Mouse (Mus musculus): ENCODE measurements around the gene P2ry12.

Gene P2ry12

DNA sequence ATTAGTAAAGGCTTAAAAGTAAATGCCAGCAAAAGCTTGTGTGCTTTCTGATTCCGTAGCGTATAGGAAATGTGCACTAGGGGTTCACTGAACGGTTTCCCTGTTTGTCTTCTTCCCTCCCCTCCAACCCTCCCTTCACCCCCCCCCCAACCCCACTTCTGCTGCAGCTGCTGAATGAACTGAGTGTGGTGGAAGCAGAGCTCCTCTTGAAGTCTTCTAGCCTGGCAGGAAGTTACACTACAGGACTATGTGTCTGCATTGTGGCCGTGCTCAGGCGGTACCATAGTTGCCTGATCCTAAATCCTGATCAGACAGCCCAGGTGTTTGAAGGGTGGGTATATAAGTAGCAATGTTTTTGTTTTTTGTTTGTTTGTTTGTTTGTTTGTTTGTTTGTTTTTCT, 27.8 kb downstream of the P2ry12 start:
- DNase-seq (ENCODE audit: low read depth, low spot score): no peak

DNA sequence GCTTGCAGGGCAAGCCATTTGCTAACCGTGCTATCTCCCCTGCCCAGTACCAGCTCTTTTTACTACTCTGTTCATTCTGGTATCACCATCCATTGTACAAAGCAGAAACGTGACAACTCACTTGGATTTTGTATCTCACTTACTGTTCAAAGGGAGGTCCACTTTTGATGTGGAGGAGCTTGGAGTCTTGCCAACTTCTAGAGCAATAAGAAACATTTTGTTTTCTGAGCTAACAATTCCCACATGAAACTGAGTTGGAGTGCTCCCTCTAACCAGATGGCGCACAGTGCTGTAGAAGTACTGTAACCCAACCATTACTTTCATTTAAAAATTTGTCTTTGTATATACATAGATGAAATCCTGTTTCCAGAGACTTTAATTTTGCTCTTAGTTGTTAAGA, 31.8 kb downstream of the P2ry12 start:
- no peak for DNase-seq (ENCODE audit: low read depth, low spot score)

DNA sequence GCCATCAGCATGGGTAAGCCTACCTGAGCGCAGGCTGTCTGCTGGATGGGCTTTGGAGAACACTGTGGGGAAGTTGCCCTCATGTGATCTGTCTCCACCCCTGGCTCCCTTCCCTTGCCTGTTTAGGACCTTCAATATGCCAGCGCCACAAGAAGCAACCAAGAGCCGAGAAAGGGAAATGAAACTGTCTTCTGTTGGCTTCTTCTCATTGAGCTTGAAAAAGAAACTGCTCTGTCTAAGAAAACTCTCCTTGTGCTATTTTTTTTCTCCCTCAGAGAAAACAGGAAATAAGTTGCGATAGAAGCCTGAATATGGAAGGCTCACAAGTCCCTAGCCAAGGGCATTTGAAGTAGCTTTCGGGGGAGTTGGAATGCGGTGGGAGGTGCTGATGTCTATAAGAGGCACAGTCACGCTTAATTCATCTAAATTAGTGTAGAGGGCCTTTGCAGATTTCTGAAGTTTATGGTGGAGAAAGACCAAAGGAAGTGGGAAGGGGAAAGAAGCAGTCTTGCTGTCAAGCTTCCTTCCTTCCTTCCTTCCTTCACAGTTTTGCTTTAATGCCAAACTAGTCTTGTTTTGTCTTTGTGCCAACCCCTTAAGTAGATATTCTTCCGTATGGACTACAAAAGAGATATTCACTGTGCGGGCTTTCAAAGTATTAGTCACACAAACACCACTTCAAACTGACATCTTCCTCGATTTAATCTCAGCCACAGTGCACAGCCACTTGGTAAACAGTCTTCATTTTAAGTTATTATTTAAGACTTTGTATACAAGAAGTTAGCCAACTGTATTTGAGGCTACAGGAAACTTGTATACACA, 33.7 kb downstream of the P2ry12 start:
- DNase-seq (ENCODE audit: low read depth, low spot score): no peak

DNA sequence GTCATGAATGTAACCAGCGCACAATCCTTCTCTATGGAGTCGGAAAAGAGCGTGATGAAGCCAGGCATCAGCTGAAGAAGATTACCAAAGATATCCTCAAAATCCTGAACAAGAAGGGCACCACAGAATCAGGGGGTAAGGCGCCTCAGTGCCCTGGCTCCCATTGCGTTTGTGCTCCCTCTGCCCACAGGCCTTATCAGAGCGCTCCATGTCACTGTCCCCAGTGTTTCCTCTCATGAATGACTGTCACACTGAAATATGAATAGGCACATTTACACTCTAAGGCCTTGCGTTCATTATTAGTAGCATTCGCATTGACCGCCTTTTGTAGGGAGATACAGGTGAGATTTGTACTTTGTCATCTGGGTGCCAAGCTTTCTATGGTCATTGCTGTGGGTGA, 35.0 kb downstream of the P2ry12 start:
- no peak for DNase-seq (ENCODE audit: low read depth, low spot score)

DNA sequence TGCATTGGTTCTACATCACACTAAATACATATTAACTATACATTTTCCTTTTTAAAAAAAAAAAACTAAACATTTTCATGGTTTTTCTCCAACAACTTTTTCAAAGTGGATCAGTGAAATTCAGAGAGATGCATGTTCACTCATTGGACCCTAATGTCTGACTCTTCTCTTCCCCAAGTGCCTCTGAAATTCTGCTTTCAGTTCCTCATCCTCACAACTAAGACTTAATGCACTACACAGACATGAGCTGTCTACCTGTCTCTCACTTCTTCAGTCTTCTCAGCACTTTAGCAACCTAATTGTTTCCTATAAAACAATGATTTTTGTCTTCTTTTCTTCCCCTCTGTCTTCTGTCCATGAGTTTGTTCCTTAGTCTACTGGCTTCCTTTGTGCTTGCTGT, 37.3 kb downstream of the P2ry12 start:
- no peak for DNase-seq (ENCODE audit: low read depth, low spot score)

DNA sequence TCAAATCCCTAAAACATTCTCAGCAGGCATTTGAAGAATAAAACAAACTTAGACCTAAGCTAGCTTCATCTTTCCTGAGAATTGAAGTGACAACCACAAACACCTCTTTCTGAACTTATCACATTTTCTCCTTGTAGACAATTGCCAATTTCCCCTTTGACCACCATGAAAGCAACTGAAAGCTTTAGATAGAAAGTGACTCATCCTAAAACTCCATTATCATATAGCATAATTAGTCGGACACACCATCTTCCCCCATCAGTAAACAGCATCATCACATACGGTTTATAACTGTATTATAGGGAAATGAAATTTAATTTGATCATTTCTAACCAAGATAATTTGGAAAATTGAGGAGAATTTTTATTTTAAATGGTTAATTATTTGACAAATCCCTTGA, 40.4 kb downstream of the P2ry12 start:
- no peak for DNase-seq (ENCODE audit: low read depth, low spot score)

DNA sequence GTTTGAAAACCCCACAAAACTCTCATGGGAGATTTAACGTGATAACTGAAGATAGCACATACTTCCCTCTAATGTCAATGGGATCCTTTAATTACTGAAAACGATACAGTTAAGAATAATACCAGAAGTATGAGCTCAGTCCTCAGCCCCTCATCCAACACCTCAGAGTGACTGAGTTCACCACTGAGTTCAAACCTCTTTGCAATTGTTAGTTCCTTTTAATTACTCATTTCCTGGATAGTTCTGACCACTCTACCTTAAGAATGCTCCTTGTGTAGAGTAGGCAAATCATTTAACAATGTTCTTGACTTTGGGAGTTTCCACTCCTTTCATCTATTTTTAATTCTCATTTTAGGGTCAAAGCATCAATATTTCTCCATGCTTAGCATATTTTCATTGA, 43.3 kb downstream of the P2ry12 start:
- no peak for DNase-seq (ENCODE audit: low read depth, low spot score)

DNA sequence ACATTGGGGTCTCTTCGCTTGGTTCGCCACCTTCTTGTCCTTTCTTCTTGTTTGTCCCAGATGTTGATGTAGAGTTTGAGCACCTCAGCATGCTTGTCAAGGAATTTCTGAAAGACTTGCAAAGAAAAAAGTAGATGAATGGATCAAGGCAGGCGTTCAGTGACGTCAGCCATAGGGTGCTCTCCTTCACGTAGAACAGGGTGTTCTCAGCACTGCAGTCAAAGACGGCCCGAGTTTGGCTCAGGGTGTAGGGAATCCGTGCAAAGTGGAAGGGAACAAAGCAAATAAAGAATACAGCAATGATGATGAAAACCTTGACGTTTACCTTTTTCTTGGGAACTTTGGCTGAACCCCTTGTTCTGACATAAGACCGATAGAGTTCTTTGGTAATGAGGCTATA, 45.5 kb downstream of the P2ry12 start:
- DNase-seq (ENCODE audit: low read depth, low spot score): no peak

DNA sequence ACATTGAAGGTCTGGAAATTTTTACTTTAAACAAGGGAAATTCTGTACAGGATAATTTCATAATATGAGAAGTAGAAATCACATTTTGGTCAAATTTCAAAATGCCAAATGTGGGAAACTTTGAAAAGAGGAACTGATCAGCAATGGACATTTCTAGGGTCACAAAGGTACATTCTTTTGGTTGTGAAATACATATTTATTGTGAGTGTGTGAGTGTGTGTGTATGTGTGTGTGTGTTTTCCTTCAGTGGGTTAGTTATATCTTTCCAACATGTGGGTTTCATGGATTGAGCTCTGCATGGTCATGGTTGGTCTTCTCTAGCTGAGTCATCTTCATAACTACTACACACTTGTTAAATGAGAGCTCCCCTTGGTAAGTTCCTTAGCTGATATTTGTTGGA, 50.3 kb downstream of the P2ry12 start:
- no peak for DNase-seq (ENCODE audit: low read depth, low spot score)

DNA sequence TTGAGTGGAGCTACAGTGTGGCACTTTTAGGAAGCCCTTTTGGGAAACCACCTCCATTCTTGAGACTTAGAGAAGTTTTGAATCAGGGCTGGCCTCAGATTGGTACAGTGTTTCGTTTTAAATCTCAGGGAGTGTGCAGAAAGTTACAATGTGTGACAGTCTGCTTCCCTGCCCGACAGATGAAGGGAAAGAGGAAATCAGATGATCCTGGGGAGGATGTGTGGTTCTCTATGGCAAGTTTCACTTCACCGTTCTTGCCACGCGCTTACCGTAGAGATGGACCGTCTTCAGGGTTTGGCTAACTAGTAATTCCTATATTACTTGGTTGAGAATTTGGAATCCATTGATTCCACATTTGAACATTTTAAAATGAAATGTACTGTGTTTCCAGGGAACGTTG, 50.9 kb downstream of the P2ry12 start:
- DNase-seq (ENCODE audit: low read depth, low spot score): no peak

DNA sequence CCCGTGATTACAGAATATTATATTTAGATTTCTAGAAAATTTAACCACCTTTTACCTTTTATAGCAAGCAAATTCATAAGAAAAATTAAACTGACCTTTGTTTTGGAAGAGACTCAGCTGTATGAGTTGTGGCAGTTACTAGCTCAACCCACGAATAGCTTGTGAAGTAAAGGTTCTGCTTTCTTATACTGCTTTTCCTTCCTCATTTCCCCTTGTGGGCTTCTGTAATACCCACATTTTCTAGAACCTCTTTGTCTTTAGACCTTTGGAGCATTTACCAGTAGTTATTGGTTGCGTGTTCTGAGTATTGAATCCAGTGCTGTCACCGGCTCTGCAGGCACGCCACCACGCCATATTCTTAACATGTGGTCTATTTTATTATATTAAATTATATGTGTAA, 51.9 kb downstream of the P2ry12 start, which contains the start of gene P2ry13:
P2ry13 (minus strand) TSS at position 156 of the 400 bp plus-strand sequence.
- DNase-seq (ENCODE audit: low read depth, low spot score): no peak

DNA sequence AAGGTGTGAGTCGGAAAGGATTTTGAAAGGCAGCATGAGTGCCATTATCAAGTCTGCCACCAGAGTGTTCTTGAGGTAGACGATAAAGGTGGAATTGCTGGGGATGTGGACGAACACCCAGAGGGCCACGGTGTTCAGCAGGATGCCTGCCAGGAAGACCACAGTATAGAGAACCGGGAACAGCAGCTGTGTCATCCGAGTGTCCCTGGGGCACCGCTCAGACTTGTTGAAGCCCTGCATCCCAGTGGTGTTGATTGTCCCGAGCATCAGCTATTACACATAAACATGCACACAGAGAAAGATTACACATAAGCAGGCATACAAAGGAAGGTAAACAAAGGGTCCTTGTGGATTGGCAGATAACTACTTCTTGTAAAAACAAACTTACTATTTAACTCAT, 52.6 kb downstream of the P2ry12 start:
- DNase-seq (ENCODE audit: low read depth, low spot score): no peak

DNA sequence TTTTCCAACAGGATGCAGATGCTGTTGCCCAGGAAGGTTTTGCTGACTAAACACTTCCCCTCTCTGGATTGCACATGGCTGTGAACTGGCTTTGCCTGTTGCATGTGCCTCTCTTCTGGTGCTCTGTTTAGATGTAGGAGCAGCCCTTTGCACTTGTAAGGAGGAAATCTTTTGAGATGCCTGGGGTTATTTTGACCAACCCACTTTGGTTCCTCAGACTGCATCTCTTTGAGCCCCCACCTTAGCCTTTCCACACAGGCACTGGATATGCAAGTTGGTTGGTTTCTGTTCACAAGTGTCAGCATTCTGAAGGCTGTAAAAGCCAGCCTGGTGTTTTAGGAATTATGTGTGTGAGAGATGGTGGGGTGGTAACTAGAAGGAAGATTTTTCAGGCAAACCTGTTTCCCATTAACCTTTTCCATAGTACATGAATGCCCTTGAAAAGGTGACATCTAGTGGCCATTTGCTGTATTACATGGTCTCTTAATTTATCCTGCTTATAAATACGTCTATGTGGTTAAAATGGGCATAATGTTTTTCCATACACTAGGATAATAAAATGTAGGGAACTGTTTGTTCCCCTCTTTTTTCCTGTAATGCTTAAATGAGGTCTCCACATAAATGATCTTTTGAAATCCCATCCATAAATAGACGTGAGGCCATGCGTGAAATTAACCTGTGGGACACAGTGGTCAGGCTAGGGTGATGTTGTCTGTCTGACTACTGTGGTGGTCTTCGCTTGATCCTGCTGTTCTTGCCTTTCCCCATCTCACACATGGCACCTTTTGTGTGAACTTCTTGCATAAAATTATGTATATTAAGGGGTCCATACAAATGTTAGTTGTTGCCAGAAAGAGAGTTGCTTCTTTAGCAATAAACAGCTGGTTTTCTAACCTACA, 53.8 kb downstream of the P2ry12 start:
- peak; percentile 86 for DNase-seq (ENCODE audit: low read depth, low spot score)

DNA sequence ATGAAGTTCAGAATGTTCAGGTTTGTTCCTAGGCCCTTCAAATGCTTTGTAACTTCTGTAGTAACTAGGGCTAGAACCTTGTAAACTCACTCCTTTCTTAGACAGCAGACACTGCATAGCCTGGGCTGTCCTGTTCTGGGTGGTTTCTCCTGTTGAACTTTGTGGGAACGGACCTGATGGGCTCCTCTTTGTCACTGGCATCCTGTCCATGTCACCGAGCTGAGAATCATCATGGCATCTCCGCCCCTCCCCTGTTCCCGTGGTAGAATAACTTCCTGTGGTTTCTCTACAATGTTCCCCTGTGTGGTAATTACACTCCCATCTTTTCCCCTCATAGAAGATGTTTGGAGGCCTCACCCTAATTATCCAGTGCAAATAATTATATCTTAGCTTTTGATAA, 56.7 kb downstream of the P2ry12 start:
- no peak for DNase-seq (ENCODE audit: low read depth, low spot score)

DNA sequence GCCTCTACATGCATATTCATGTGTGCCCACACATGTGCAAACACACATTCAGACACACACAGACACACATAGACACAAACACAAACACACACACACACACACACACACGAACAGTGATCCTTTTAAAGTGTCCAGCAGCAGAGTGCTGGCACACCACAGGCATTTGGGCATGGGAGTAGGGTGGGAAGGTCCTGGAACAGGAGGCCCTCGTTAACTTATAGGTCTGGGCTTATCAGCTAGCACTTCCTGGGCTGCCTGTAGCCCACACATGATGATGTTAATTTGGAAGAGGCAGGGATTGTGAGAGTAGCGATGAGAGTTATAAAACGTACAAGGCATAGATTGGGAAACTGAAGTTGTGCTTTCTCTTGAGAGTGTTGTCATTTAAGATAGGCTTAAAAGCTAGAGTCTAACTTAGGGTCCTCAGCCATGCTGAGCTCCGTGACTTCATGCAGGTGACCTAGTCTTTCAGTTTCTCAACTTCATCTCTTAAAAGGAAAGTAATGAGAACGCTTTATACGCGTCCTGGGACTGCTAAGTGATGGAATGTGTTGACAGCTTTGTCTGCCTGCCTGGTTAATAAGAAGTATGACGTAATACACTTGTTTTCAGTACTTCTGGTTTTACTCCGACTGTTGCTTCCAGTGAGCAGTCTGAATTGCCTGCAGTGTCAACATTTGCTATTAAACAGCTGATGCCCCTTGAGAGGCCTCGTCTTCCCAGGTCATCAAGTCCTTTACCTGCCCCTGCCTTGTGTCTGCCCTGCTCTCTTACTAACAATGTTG, 57.8 kb downstream of the P2ry12 start:
- DNase-seq (ENCODE audit: low read depth, low spot score): peak; percentile 37

DNA sequence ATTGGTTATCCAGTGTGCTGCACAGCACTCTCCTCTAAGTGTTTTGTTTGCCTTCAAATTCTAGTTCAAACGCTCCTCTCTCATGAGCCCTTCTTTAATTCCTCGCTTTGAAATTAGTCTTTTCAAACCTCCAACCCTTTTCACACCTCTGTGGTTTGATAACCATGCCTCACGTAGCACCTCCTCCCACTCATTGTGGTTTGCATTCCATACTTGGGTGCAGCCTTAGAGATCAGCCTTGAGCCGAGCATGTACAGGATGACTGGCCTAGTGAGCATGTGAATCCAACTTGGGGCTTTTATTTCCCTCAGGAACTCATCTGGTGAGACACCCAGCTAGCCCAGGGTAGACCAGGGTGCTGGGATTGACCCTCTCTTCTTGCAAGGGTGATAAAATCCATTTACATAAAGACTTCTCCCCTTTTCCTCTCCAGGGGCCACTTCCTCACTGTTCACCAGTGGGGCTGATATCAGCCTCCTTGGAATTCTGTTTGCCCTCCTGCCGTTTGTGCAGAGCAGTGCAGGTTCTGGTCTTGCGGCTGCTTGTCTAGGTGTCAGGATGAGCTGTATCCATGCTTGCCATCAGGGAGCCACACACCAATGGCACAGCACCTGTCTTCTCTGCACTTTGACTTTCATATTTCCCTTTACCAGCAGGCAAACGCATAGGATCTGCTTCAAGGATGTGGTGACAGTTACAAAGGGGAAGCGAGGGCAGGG, 58.7 kb downstream of the P2ry12 start:
- no peak for DNase-seq (ENCODE audit: low read depth, low spot score)

DNA sequence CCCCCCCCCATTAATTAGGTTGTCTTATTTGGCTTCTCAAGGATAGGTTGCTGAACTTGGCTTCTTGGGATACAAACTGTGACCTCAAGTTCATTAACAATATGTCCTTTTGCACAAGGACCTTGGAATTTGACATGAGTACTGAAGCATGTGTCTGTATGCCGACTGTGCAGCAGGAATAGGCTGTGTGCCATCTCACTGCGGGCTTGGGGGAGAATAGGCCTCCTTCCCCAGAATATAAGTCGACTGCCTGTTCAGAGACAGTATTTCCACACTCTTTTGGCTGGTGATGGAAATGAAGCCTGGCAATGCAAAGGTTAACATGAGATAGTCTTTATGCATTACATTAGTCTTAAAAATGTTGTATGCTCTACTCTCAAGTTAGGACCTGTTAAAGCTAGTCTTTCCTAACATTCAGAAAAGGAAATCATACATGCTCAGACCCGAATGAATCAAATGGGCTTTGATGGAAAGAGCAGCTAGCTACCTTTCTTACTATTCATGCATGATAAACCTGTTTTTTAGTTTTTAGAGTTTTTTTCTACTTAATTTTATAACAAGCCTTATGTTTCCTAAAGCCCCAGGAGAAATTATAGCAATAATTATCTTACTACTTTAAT, 65.2 kb downstream of the P2ry12 start:
- DNase-seq (ENCODE audit: low read depth, low spot score): no peak

DNA sequence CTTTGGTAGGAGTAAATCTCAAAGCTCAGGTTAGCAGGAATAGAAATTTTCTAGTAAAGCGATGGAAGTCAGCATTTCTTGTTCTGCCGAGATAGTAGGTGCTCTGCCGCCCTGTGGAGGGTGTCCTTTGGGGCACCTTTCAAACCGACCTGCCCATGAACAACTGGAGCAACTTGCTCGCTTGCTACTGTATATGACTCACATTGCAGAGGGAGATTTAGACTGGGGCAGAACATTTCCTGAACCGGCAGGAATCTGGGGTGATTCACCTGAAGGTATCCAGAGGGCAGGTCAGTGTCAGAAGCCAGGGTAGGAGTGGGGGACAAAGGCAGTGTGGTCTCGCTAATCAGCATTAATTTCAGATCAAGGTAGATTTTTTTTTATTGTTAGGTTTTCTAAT, 67.7 kb downstream of the P2ry12 start, which contains the start of gene Gpr87:
Gpr87 (minus strand) TSS at position 167 of the 400 bp plus-strand sequence.
- DNase-seq (ENCODE audit: low read depth, low spot score): no peak

DNA sequence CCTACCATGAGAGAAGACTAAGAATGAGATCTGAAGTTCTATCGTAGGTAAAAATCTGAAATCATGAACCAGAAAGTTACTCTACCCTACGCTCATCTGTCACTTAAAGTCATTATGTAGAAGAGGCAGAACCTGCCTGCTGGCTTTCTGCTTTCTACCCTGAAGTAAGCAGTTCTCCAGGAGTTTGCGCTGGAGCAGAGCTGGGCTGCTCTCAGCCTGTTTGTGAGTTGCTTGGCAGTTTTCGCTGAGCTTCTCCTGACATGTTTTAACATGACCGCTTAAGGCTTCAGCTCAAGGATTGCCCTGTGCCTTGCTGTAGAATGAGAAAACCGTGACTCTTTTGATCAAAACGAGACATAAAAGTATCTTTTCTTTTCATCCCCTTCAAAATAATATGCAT, 68.6 kb downstream of the P2ry12 start:
- no peak for DNase-seq (ENCODE audit: low read depth, low spot score)

DNA sequence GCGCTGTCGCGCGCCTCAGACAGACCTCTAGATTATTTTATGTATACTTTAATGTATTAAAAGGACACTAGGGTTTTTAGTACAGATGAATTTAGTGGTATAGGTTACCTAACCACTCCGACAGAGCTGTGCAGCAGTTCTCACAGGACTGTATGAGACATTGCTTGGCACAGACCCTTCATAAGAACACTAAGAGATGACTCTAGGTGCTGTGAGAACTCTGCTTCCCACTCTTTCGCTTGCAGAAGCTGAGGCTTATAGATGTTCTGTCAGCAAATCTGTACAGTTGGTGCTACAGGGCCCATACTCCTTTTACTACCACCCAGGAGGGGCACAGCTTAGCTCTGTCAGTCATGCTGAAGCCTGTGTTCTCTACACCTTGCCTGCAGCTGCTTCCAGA, 71.0 kb downstream of the P2ry12 start:
- no peak for DNase-seq (ENCODE audit: low read depth, low spot score)

DNA sequence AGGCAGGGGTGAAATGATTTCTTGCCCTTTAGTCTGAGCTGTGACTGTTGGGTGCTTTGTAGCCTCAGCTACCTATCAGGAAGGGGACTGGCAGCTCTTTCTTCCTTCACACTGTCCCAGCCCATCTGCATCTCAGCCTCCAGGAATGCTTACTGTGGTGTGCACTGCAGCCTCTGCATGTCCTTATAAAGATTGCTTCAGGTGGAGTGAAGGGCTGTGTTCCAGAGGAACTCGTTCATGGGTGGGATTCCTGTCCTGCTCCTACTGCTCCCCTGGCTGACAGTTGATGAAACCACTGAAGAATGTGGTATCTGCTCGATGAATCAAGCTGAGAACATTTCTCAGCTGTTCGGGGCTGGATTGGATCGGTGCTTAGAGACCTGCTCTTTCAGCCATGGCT, 75.3 kb downstream of the P2ry12 start:
- DNase-seq (ENCODE audit: low read depth, low spot score): no peak
